Mouse (Mus musculus) testis, adult 2 months (tissue): Measurements from ENCODE around the gene Cmip.

Experiments used
- CTCF ChIP-seq: fragments of 200-500 bp; IDR thresholded peaks from 2 replicates; pipeline ENCODE4 v1.5.1; 2012; ENCODE audit warnings: low read depth, mild to moderate bottlenecking, inconsistent platforms, low read length, moderate library complexity; ENCODE audit not compliant: control insufficient read depth, insufficient read depth, insufficient replicate concordance
- POLR2A ChIP-seq: fragments of 200-500 bp; IDR thresholded peaks from 2 replicates; pipeline ENCODE4 v1.6.1; 2012; ENCODE audit warnings: low read depth, mild to moderate bottlenecking, inconsistent platforms, low read length, moderate library complexity; ENCODE audit not compliant: control insufficient read depth

DNA sequence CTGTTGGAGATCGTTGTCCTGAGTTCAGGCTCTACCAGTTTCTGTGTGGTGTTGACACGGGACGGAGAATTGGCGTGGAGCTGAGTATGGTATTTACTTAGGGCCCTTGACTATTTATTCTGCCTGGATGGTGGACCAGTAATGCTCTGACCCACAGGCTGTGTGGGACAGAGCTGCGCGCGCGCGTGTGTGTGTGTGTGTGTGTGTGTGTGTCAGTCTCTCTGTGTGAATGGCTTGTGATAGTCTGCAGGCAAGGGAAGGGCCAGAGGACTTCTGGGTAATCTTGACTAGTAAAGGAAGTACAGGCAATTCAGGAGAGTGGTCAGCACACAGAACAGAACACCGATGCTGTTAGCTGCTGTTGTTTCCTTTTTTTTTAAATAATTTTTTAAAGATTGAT, 24.8 kb downstream of the Cmip start:
- no peak for TF ChIP-seq CTCF
- TF ChIP-seq POLR2A: no peak
